Mouse (Mus musculus) Patski (cell line): Measurements from ENCODE around the gene Tmem114. TPM values are rescaled to one million over a fixed set of nuclear protein-coding genes. Genes with fewer than 3 reads are reported as not detected.

Experiments
- ATAC-seq: fragments of 100-300 bp; one replicate; pipeline ENCODE4 v1.8.0; 2021
- CTCF ChIA-PET: fragments of 350-600 bp; sonication (Branson Sonifier 250); formaldehyde crosslinking; loops from one replicate; lab custom pipeline; 2022; ENCODE audit warnings: inconsistent platforms; lab: Charles Lee
- POLR2A ChIA-PET: fragments of 350-600 bp; sonication (Branson Sonifier 250); formaldehyde crosslinking; loops from one replicate; lab custom pipeline; 2022; ENCODE audit warnings: antibody characterized with exemption, inconsistent platforms; lab: Charles Lee
- DNase-seq: peaks from one replicate; pipeline ENCODE4 v3.0.0-alpha.2; 2011; ENCODE audit warnings: low read depth, low spot score
- H3K27me3 ChIP-seq: fragments of 371-371 bp; one replicate; pipeline ENCODE4 v1.5.1; 2021
- CTCF ChIP-seq: fragments of 100-300 bp; IDR thresholded peaks from one replicate; pipeline ENCODE4 v1.5.1; 2021
- in situ Hi-C: fragments of 300-500 bp; cut with MboI; formaldehyde crosslinking; loops from 3 replicates; pipeline ENCODE4 v1.11.1; 2018; ENCODE audit warnings: low pct_unique_long_range_greater_than_20kb, mixed read lengths
- polyA plus RNA-seq: library from polyadenylated mRNA; unstranded; gene quantifications from one replicate; pipeline ENCODE4 v1.2.3, GENCODE M21; 2021

Tmem114 gene
- polyA plus RNA-seq, 1 experiment from 2014 or later: not detected

GRCm38 (mm10) chr16:8384772-8385171 is 40.2 kb downstream of the Tmem114 start:
- DNase-seq (no peak), ATAC-seq (no peak)
- TF ChIP-seq CTCF: no peak
- peaks cover 33% of the 10 kb centered on the region for H3K27me3 ChIP-seq
- POLR2A ChIA-PET: no interaction called here
- CTCF ChIA-PET: no interaction called here
- in situ Hi-C loops: no loop called here

DNA sequence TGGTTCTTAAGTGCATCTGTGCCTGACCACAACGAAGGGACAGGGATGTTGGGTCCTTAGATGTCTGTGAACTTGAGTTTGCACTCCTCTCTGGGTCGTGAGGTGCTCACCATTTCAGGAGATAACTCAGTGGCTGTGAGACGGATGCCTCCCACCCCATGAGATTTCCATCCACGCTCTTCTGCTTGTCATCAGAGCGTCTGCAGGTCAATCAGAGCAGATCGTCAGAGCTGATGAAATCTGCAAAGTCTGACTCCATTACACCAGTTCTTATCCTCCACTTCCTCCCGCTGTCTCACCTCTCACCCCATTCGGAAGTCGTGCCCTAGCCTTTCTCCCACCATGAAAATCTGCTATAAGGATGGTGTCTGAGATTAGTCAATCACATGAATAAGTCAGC is 41.5 kb downstream of the Tmem114 start:
- in situ Hi-C loops: no loop called here
- ChIA-PET CTCF (no interaction called here), POLR2A (no interaction called here)
- DNase-seq: no peak
- H3K27me3 ChIP-seq: peaks cover 31% of the 10 kb centered on the region
- no peak for ATAC-seq
- no peak for TF ChIP-seq CTCF

DNA sequence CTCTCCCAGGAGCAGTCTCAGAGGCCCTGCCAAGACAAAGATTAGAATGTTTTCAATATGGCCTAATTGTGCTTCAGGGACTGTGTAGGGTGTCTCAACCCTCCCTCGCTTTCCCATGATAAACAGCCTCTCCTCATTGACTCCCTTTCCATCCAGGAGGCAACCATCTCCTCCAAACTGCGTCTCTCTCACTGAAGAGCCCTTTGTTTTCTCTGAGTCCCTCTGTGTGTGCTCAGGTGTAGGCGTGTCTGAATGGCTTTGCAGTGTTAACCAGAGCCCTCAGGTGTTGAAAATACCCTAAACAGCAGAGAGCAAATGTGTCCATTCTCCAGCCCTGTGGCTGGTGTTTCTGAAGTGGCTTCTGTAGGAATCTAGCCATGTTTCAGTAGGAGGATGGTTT is 61.9 kb downstream of the Tmem114 start:
- peaks cover 8% of the 10 kb centered on the region for H3K27me3 ChIP-seq
- ATAC-seq (no peak), DNase-seq (no peak)
- POLR2A ChIA-PET: no interaction called here
- CTCF ChIA-PET: interaction anchor here (0.9 kb wide), 1 partner anchor 10 kb away, joined by 3 read pairs; no protein-coding TSS in a partner anchor
- TF ChIP-seq CTCF: no peak
- in situ Hi-C loops: no loop called here

Other genes starting within 250 kb of the Tmem114 start
- gene Mettl22, start 45.7 kb upstream of the Tmem114 start, polyA plus RNA-seq: 12.6 TPM
- gene Abat, start 88.3 kb upstream of the Tmem114 start, polyA plus RNA-seq: 25.8 TPM
- gene Pmm2, start 212.5 kb upstream of the Tmem114 start, polyA plus RNA-seq: 48.5 TPM
- gene Tmem186, start 212.6 kb upstream of the Tmem114 start, polyA plus RNA-seq: 12.6 TPM
- 92.6 TPM for gene Carhsp1, start 247.0 kb upstream of the Tmem114 start, polyA plus RNA-seq